Mouse (Mus musculus) T-helper 2 cell (primary cell): ENCODE results near the gene Ifnk.

Source experiments
- in situ Hi-C: fragments of 300-600 bp; cut with MboI, MseI; formaldehyde crosslinking; loops from one replicate; pipeline ENCODE4 v1.15.1; 2025; ENCODE audit warnings: high pct_unique_total_duplicates

Ifnk gene

GRCm38 (mm10) chr4:35187617-35188326 lies 35.9 kb downstream of the Ifnk start:
- in situ Hi-C loops, result no loop called here

- in situ Hi-C loops, result no loop called here
These were observed 37.9 kb downstream of the Ifnk start for GRCm38 (mm10) chr4:35189794-35190193.

GRCm38 (mm10) chr4:35192725-35193124 lies 40.9 kb downstream of the Ifnk start:
- in situ Hi-C loops, result no loop called here

GRCm38 (mm10) chr4:35201700-35202099 lies 49.8 kb downstream of the Ifnk start:
- in situ Hi-C loops, result no loop called here
